Mouse (Mus musculus): ENCODE data around the gene Dnah17.

The Dnah17 gene

DNA sequence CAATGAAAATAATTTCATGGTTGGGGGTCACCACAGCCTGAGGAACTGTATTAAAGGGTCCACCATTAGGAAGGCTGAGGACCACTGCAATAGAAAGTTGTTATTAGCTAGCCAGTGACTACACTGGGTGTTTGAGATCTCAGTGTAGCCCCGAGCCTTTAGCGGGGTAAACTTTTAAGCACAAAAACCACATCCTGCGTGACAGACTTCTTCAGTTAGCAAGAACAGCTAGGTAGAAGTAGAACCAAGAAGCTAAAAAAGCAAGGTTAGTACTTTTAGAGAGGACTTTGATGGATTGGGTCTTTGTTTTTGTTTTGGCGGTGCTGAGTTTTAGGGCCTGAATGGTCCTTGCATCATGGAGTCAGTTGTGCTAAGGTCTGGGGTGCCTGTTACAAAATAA, 13.3 kb upstream of the Dnah17 start:
- DNase-seq (ENCODE audit: inconsistent ontology term): no peak

DNA sequence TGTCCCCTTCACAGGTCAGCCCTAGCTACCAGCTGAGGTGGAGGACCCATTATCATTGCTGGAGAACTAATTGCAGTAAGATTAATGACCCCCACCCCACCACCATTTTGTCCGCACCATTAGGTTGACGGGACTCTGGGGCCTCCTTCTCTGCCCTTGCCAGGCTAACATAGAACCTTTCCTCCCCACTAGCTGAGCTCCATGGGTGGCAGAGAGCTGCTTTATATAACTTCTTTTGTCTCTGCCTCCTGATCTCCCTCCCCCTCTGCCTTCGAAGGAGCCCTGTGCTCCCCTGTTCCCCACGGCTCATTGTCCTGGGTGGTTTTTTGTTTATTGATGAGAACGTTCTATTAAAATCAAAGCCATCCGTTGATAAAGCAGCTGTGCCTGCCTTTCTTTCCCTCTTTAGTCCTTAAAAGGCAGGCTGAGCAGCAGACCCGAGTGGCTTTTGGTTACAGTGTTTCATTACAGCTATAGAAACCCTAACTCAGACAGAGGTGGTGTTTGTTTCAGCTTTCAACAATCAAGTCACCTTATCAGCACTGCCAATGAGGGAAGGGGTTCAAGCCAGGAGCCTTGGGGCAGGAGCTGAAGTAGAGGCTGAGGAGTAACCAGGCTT, 12.2 kb upstream of the Dnah17 start:
- no peak for DNase-seq (ENCODE audit: inconsistent ontology term)

DNA sequence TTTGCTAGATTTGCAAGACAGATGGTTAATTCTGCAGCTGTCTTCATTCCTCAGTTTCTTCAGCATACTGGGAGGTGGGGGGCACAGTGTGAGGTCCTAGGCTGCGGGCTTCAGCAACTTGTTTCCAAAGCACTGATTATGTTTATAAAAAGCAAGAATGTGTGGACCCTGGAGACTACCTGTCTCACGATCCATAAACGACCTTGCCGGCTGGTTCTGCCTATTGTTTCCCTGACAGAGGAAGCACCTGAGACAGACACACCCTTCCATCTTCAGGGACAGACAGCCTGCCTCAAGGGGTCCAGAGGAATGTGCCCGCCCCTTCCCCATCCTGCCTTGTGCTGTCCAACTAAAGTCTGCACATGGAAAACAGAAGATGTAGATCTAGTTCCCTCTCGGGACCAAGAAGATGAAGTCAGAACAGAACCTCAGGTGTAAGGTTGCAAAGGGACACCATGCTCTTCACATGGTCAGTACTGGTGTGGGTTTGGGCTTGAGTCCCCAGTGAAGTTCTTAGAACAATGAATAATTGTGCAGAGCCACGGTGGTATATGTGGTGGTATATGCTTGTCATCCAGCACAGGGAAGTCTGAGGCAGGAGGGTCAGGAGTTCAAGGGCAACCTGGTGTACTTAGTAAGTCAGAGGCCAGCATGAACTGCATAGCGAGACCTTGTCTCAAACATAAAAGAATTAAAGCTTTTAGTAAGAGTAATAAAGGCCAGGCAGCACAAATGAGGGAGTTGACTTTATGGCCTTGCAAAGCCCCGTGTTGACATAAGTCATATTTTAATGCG, 10.5 kb upstream of the Dnah17 start:
- no peak for DNase-seq (ENCODE audit: inconsistent ontology term)

DNA sequence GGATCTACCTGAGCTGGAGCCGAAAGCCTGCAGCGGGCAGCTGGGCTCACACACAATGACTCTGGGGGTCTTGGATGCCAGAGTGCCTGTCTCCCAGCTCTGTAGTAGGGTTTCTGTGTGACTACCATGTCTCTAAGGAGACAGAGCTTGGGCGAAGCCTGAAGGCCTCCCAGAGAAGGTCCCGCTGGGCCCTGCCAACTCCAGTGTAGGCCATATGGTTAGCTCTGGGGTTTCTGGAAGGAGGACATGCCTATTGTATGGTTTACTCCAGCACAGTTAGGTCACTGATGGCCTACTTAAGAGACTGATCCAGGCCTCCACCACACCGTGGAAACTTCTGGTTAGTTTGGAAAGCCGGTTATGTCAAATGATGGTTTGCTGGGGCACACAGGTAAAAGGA, 7.9 kb upstream of the Dnah17 start:
- no peak for DNase-seq (ENCODE audit: inconsistent ontology term)

DNA sequence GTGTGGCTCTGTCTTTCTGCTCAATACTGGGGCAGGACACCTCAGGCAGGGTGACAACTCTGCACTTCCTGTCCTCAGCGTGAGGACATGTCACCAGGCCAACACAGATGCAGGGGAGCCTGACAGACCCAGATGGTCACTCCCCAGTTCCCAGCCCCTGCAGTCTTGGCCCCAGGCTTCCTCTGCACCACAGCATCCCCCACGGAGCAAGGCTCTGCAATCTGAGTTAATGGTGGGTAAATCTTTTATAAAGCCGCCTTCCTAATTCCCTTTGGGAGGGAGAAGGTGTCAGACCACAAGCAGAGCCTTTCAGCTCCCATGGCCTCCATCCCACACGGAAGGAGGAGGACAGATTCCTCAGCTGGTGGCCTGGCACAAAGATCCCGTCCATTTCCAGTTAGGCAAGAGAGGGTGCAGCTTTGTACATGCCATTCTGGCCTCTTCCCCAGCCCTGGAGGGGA, 5.8 kb upstream of the Dnah17 start:
- peak; percentile 23 for DNase-seq (ENCODE audit: inconsistent ontology term)

DNA sequence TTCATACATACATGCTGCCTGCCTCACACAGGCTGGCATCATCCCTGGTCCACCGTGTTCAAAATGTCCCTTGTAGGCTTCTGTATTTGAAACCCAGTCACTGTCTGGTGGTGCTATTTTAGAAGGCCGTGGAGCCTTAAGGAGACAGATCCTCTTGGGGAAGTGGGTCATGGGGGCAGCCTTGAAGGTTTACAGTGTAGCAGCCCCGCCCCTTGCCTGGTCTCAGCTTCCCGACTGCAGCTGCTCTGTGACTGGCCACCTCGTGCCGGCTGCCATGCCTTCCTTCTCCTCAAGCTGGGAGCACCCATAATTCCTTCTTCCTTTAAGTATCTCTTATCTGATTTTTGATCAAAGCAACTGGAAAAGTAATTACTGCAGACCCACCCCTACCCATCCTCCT, 4.8 kb upstream of the Dnah17 start:
- no peak for DNase-seq (ENCODE audit: inconsistent ontology term)

DNA sequence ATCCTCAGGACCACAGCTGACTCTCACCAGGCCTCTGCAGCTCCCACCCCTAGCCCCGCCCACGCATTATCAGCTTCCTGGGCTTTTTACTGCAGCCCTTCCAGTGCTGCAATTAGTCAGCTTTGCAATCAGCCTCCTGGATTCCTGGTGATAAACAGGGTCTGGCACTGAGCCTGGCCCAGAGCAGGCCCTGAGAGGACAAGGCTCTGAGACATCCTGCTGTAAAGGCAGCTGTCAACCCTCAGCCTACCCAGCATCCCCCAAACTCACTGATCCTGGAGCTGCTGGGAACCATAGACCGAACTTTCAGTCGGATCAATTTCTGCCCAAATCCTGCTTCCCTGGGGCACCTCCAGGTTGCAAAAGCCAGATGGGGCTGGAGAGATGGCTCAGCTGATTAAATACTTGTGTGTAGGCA, 3.3 kb upstream of the Dnah17 start:
- peak; percentile 85 for DNase-seq (ENCODE audit: inconsistent ontology term)

DNA sequence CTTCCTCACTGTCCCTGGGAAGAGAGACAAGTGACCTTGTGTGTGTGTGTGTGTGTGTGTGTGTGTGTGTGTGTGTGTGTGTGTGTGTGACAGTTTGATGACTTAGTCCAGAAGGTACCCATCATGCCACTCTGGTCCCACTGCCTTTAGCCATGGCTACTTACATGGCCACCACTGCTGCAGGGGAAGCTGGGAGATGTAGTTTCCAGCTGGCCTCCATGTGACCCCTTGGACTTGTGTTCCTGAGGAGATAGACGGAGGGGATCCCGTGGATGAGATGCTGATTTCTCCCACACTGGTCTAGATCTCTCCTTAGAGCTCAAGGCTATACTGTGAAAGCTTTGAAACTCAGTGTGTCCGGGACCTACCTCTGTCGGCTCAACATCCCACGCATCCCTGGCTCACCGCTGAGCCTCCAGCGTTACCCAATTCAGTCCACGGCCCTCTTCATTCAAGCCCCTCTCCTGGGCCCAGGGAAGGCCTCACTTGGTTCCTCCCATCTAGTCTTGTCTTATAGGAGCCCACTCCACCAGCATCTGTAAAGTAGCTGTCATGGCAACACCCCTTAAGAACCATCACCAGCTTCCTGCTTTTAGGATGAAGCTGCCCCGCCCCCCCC, 2.8 kb upstream of the Dnah17 start:
- no peak for DNase-seq (ENCODE audit: inconsistent ontology term)

DNA sequence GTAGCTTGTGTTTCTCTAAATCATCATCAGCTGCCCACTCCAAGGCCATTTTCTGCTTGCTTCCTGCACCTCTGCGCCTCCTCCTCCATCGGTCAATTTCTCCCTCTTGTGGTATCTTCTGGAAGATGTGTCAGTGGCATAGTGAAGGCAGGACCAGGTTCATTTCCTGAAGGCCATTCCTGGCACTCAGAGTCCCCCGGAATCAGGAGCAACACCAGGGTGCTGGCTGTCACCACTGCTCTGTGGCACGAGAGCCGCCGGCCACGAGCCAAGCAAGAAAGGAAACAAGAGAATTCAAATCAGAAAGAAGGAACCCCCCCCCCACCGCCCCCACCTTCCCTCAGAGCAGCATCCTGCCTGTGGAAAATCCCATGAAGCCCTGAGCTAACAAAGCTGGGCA, 1.7 kb upstream of the Dnah17 start:
- no peak for DNase-seq (ENCODE audit: inconsistent ontology term)

DNA sequence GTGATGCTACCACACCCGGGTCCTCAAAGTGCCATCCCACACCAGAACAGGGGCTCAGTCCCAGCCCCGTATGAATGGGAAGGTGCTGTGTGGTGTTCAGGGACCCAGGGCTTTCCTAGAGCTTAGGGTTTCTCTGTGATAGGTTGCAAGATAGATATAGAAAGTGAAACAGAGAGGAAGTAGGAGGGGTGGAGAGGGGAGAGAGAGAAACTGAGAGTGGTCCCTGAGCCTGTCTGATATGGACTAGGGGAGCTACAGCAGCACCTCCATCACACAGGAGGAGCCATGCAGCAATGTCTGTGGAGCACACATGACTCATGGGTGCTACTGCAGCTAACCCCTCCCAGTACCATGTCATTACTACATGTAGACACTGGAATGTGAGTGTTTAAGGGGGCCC, 622 bp downstream of the Dnah17 start:
- DNase-seq (ENCODE audit: inconsistent ontology term): no peak

DNA sequence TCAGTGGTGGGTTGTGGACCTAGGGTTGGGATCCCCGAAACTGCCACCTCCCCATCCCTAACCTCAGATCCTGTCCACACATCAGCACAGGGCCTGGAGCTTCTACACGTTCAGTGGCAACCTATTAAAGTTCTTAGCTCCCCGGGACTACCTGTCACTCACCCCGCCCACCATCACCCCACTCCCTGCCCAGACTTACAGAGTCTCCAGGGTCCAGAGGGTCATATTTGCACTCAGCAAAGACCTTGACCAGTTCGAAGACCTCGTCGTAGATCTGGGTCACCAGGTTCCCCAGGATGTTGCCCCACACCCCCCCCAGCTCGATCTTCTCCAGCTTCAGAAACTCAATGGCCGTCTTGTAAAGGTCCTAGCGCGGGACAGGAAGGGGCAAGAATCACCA, 8.8 kb downstream of the Dnah17 start:
- no peak for DNase-seq (ENCODE audit: inconsistent ontology term)

DNA sequence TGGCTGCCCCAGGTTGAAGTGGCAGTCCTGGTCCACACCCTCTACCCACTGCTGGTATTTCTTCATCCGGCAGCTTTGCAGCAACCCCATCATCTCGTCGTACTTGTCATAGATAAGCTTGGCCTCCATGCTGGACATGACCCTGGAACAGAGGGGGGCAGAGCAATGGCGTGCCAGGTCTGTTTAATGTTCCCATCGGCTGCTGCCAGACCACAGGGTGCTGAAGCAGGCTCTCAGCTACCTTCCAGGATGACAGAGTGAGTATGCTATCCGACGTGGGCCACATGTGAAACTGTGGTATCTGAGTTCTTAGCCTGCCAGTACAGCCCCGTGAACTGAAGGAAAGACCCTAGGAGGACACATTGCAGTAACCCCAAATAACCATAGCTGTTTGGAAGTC, 11.7 kb downstream of the Dnah17 start:
- no peak for DNase-seq (ENCODE audit: inconsistent ontology term)

DNA sequence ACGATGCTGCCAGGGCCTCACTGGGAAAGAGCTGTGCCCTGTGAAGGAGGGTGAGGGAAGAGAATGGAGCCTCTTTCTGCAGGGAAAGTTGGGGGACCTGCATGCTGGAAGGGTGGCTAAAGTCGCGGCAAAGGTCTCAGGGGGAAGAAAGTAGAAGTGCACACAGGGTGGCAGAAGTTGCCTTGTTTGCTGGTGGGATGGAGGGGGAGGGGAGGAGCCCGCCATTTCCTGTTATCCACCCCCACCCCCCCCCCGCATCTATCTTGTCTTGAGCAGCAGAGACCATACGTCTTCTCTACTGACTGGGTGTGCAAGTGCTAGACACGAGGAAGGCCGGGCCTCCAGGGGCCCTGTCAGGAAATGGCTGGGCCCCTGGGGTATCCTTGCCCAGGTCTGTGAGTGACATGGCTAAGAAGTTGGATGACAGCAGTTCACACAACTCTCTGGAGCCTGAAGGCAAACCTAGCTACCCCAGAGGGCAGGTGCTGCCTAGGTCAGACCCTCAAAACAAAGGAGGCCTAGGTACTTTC, 15.8 kb downstream of the Dnah17 start:
- no peak for DNase-seq (ENCODE audit: inconsistent ontology term)

DNA sequence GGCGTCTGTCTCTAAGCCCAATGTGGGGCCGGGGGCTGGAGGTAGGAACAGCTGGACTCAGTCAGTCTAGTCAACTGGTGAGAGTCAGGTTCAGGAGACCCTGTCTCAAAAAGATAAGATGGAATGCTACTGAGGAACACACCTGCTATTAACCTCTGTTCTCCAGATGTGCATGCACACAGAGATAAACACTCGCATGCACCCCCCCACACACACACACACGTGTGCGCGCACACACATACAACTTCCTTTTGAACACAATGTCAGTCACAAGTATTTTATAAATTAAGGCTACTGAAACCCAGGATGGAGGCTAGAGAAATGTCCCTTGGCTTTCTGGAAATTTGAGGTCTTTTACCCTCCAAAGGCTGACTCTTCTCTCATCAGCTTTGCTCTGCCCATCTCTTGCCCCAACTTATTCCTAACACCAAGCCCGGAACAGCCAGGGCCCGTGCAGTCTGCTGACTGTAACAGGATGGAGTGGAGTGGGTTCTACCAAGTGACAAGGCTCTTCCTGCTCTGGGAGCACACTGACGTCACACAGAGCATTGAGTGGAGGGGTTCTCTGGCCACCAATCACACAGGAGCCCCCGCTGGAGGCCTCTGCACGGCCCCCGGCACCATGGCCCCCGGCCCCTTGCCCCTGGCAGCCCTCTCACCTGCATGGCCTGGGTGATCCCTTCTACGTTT, 16.8 kb downstream of the Dnah17 start:
- no peak for DNase-seq (ENCODE audit: inconsistent ontology term)

DNA sequence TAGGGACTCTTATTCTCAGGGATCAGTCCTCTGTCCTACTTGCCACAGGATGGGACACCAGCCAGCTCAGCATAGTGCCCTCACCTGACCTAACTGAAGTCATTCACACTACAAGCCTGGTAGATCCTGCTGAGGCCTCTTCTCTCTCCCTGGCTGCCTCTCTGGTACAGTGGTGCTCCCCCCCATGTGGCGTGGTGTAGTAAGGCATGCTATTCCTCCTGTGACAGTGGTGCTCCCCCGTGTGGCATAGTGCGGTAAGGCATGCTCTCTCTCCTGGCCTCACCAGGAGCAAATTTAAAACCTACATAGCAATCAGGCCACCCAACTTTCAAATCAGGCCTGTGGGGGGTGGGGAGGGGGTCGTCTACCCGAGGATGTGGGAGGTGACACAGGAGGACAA, 26.4 kb downstream of the Dnah17 start:
- peak; percentile 80 for DNase-seq (ENCODE audit: inconsistent ontology term)

DNA sequence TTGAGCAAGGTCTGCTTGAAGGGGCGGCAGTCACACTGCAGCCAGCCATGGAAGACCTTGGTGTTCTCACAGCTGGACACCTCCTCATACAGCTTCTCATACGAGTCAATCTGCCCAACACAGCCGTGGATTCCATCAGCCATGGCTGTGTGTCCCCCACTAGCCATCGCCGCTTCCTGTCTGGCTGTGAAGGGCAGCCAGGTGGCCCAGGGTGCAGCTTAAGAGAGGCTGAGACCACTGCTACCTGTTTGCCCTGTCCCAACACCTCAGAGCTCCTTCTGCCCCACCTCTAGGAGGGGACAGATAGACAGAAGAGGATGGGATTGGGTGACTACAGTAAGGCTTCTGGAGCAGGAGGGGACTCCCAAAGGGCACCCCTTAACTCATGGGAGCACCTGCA, 27.1 kb downstream of the Dnah17 start:
- DNase-seq (ENCODE audit: inconsistent ontology term): no peak

DNA sequence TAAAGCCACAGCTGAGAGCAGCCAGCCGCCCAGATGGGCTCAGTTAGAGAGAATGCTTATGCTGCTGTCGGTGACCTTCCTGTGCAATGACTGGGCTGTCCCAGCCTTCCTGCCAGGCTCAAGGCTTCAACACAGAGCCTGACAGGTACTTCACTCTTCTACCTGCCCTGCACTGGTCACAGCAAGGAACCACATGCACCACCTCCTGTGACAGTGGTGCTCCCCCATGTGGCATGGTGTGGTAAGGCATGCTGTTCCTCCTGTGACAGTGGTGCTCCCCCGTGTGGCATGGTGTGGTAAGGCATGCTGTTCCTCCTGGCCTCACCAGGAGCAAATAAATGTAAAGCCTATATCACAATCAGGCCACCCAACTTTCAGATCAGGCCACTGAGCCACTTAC, 27.6 kb downstream of the Dnah17 start:
- peak; percentile 79 for DNase-seq (ENCODE audit: inconsistent ontology term)

DNA sequence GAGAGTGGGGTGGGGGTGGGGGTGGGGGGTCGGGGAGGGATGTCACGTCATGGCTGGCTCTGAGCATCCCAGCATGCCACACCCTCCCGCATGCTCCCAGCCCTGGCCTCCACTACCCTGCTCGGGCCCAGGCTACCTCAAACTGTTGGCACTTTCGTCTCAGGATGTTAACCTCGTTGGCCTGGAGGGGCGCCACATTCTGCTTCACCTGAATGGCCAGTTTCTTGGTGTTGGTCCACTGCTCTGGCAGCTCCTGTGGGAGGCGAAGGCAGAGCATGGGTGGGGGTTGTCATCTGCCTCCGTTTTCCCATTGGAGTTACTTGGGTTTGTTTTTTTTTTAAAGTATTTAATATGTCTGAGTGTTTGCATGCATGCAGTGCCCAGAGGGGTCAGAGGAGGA, 29.3 kb downstream of the Dnah17 start:
- DNase-seq (ENCODE audit: inconsistent ontology term): no peak

DNA sequence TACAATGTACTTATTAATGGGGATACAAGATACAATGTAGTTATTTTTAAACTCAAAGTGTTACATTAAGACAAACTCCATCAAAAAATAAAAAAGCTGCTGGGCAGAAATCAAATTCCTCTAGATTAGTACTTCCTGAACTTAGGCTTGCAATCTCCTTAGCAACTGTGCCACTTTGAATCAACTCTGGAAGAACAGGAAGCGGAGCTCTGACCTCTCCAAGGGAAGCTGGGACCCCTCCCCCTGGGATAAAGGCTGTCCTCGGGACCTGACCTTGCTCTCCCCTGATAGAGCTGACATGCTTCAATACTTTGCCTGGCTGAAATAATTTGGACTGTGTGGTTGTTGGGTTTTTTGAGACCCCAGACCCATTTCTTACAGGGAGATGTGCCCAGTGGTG, 33.7 kb downstream of the Dnah17 start:
- DNase-seq (ENCODE audit: inconsistent ontology term): no peak

DNA sequence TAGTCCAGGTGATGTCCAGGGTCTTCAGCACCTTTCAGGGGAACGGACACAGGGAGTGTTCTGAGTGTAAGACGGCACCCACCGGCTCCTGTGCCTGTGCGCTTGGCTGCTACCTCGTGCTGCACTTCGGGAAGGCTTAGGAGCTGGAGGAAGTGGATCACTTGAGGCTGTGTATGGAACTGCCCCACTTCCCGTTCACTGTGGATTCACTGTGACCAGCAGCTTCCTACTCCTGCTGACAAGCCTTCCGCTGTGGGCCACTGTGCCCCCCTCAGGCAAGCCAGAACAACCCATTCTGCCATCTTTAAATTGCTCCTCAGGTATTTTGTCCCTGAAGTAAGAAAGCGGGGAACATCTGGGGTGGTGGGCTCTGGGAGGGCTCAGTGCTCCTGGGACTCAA, 35.4 kb downstream of the Dnah17 start:
- no peak for DNase-seq (ENCODE audit: inconsistent ontology term)

DNA sequence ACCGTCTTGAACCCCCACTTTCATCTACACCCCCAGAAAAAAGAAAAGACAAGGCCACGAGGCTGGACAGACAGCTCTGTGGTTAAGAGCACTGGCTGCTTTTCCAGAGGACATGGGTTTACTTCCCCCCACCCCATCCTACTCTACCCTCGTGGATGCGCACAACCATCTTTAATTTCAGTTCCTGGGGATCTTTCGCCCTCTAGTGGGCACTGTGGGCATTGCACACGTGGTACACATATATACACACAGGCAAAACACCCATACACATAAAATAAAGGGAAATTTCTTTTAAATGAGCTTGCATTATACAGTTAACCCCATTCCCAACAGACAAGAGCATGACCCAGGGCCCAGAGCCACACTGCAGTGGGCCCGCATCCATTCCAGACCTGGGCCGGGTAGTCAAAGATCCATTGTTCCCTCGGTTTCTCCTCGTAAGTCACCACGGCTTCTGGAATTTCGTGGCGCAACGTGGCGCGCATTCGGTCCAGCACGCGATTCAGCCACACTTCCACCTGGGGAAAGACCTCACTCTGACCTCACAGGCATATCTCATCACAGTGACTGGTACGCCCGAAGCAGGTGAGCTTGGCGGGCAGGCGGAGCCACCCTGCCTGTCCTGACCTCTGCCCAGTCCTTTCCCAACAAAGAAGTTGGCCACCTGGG, 39.3 kb downstream of the Dnah17 start:
- no peak for DNase-seq (ENCODE audit: inconsistent ontology term)

DNA sequence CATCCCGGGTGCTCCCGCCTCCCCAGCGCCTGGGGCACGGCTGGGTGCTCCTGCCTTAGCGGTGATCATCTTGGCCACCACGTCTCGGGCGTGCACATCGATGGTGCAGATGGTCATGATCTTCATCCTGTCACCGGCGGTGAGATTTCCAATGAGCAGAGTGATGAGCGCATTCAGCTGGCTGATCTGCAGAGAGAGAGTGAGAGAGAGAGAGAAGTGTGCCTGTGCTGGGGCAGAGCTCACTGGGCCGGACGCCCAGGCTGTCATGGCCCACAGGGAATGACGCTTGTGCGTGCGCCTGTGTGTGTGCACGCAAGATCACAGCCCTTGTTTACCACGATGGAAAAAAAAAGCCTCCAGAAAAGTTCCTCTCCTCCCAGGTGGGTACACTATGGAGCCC, 41.5 kb downstream of the Dnah17 start:
- no peak for DNase-seq (ENCODE audit: inconsistent ontology term)
